Mouse (Mus musculus) forebrain, embryonic 10.5 days (tissue): ENCODE measurements around the gene Cdc42se1. TPM values are rescaled to one million over a fixed set of nuclear protein-coding genes. Genes with fewer than 3 reads are reported as not detected.

ENCODE experiments used
- DNase-seq: peaks from one replicate; pipeline ENCODE4 v3.0.0-alpha.2; 2017; ENCODE audit warnings: low spot score; ENCODE audit errors: extremely low spot score
- H3K27ac ChIP-seq: fragments of 300-500 bp; sonication (generic); 2 replicates; pipeline ENCODE4 v1.5.1; 2016; ENCODE audit warnings: mild to moderate bottlenecking
- H3K27me3 ChIP-seq: fragments of 300-500 bp; sonication (generic); 2 replicates; pipeline ENCODE4 v1.6.1; 2016; ENCODE audit warnings: mild to moderate bottlenecking; ENCODE audit not compliant: poor library complexity, severe bottlenecking
- H3K36me3 ChIP-seq: fragments of 300-500 bp; sonication (generic); replicated peaks from 2 replicates; pipeline ENCODE4 v1.6.1; 2016; ENCODE audit warnings: mild to moderate bottlenecking, moderate library complexity
- H3K4me1 ChIP-seq: fragments of 300-500 bp; sonication (generic); 2 replicates; pipeline ENCODE4 v1.6.1; 2016
- H3K4me3 ChIP-seq: fragments of 300-500 bp; sonication (generic); 2 replicates; pipeline ENCODE4 v1.5.1; 2016; ENCODE audit warnings: mild to moderate bottlenecking, moderate library complexity
- H3K9me3 ChIP-seq: fragments of 300-500 bp; sonication (generic); 2 replicates; pipeline ENCODE4 v1.6.1; 2016; ENCODE audit warnings: mild to moderate bottlenecking, moderate library complexity
- WGBS: fragments of 180-500 bp; shearing (Covaris S2); methylation state at CpG from one replicate; pipeline ENCODE4 v1.1.7; 2016; 5-methylcytosine and 5-hydroxymethylcytosine counted together
- polyA plus RNA-seq: library from polyadenylated mRNA; unstranded; fragments of >200 nt; fragmentation: Nextera tagmentation; extraction: Ambion mirVana; gene quantifications from 2 replicates; pipeline ENCODE4 v1.2.1, GENCODE M21; 2016

Cdc42se1 gene
- polyA plus RNA-seq, 1 experiment from 2014 or later: 104 TPM

DNA sequence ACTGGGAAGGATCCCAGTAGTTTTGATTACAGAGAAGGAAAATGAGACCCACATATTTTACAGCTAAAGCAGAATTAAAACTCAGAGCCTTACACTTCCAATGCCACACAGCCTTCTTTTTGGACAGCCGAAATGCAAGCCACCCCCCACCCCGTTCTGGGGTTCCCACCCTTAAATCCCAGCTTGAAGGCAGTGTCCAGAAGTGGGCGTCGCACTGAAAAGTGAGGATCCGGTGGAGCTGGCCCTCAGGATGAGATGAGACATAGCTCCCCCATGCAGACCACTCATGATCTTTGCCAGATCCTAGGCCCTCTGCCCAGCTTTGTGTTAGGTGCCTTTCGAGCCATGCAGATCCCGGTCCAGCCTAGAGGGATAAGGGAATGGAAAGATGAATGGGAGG, 13.0 kb downstream of the Cdc42se1 start, which contains the start of gene Gm128:
Gene Gm128 (minus strand): TSS at position 101 of the 400 bp plus-strand sequence.
- H3K4me1 ChIP-seq: peaks cover 7% of the 10 kb centered on the region
- 0 out of 2 replicates have a peak within 1 kb of the TSS, but pooled peaks have one; percentile 9 for H3K4me3 ChIP-seq
- peak within 1 kb of the TSS; percentile 56; the same call in 1 of the 2 replicates for H3K27ac ChIP-seq
- 79% methylated on average over 7 of the region's 7 CpGs for WGBS
- DNase-seq: no peak
- no peaks in the 10 kb centered on the region; the same call in 1 of the 2 replicates for H3K27me3 ChIP-seq
- H3K36me3 ChIP-seq: peaks cover 37% of the 10 kb centered on the region
- H3K9me3 ChIP-seq: 0 out of 2 replicates have a peak, but pooled peaks cover 3% of the 10 kb centered on the region

- DNase-seq: no peak
- H3K27me3 ChIP-seq: no peaks in the 10 kb centered on the region; the same call in 1 of the 2 replicates
- no peak overlapping the region for H3K4me3 ChIP-seq
- no peak overlapping the region for H3K27ac ChIP-seq
- peaks cover 23% of the 10 kb centered on the region for H3K36me3 ChIP-seq
- WGBS: 86% methylated on average over 2 of the region's 2 CpGs
- peaks cover 7% of the 10 kb centered on the region for H3K4me1 ChIP-seq
- H3K9me3 ChIP-seq: 0 out of 2 replicates have a peak, but pooled peaks cover under 1% of the 10 kb centered on the region
Measured at GRCm38 (mm10) chr3:95243086-95243485, 14.6 kb downstream of the Cdc42se1 start.

DNA sequence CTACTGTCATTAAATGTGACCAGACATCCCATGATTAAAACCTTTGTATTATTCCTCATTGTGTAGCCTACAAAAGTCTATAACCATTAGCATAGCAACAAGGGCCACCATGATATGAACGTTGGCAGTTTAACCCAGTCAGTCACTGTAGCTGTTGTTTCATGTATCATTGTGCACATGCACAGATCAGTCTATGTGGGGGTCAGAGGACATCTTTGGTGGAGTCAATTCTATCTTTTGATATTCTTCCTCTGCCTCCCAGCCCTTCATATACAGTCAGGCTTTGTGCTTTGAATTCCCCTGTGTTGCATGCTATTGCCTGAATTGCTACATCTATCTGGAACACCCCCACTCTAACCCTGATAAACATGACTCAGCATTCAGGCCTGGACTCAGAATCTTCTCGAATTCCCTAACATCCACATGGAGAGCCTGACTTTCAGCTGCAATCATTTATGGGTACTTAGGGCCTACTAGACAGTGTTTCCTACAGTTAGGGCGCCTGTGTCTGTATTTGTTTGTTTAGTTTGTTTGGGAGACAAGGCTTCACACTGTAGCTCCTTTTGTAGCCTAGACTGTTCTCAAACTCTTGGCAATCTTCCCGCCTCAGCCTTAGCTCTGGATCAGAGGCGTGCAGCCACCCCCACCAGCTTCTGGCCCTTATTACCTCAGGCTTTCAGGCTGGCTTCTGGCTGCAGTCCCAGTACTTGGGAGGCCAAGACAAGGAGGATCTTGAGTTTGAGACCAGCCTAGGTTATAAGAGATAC, 18.1 kb downstream of the Cdc42se1 start:
- Histone ChIP-seq H3K9me3 (no peaks in the 10 kb centered on the region), H3K4me3 (no peak overlapping the region), H3K27ac (no peak overlapping the region), H3K36me3 (peaks cover 10% of the 10 kb centered on the region), H3K4me1 (no peaks in the 10 kb centered on the region), H3K27me3 (no peaks in the 10 kb centered on the region; the same call in 1 of the 2 replicates)
- WGBS: 88% methylated on average over 5 of the region's 5 CpGs
- no peak for DNase-seq

GRCm38 (mm10) chr3:95247660-95248336, 19.3 kb downstream of the Cdc42se1 start:
- H3K9me3 ChIP-seq: no peaks in the 10 kb centered on the region
- peaks cover 14% of the 10 kb centered on the region for H3K36me3 ChIP-seq
- no peak for DNase-seq
- no peak overlapping the region for H3K27ac ChIP-seq
- 86% methylated on average over 1 of the region's 1 CpGs for WGBS
- no peaks in the 10 kb centered on the region for H3K4me1 ChIP-seq
- H3K27me3 ChIP-seq: no peaks in the 10 kb centered on the region
- H3K4me3 ChIP-seq: no peak overlapping the region

DNA sequence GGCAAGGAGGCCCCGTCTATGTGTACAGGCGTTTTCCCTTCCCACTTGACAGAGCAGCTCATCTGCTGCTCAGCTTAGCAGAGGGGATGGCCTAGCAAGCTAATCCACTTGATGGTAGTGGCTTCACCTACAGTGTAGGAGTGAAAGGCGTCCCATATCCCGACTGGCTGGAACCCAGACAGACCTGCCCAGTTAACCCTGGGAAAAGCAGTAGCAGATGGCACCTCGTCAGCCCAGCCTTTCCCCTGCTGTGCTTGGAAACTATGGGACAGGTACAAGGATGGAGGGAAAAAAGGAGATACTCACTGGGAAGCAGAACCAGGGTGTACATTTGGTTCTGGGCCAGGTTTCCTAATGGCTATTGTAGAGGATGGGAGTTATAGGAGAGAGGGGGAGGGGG, 21.8 kb downstream of the Cdc42se1 start:
- Histone ChIP-seq H3K9me3 (no peaks in the 10 kb centered on the region), H3K4me3 (no peak overlapping the region), H3K27ac (no peak overlapping the region), H3K27me3 (no peaks in the 10 kb centered on the region), H3K36me3 (peaks cover 33% of the 10 kb centered on the region), H3K4me1 (no peaks in the 10 kb centered on the region)
- 84% methylated on average over 5 of the region's 5 CpGs for WGBS
- DNase-seq: no peak

GRCm38 (mm10) chr3:95250783-95251424, 22.4 kb downstream of the Cdc42se1 start, which contains the start of gene Bnipl:
Gene Bnipl (minus strand): TSS chr3:95251193.
- Histone ChIP-seq H3K9me3 (no peaks in the 10 kb centered on the region), H3K27ac (no peak within 1 kb of the TSS), H3K27me3 (no peaks in the 10 kb centered on the region), H3K4me3 (no peak within 1 kb of the TSS), H3K4me1 (no peaks in the 10 kb centered on the region), H3K36me3 (peaks cover 35% of the 10 kb centered on the region)
- DNase-seq: no peak
- whole genome bisulfite sequencing: 65% methylated on average over 7 of the region's 7 CpGs

DNA sequence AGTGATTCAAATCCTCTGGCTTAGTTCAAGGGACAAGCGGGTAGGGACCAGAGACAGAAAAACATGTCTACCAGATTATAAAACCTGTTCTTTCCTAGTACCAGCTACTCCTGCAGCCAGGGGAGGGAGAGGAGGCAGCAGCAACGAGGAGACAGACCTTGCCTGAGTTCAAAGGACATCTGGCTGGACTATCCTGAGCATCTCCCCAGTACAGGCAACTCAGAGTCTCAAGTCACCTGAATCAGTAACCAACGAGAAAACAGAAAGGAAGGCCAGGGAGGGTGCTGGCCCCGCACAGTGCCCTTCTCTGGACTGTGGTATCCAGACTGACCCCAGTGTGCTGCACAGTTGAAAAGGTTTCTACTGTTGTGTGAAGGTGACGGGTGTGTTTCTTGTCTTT, 28.4 kb downstream of the Cdc42se1 start:
- no peaks in the 10 kb centered on the region for H3K9me3 ChIP-seq
- H3K36me3 ChIP-seq: peaks cover 93% of the 10 kb centered on the region
- H3K27me3 ChIP-seq: no peaks in the 10 kb centered on the region
- no peak overlapping the region for H3K27ac ChIP-seq
- H3K4me3 ChIP-seq: no peak overlapping the region
- WGBS: 94% methylated on average over 5 of the region's 5 CpGs
- H3K4me1 ChIP-seq: no peaks in the 10 kb centered on the region
- no peak for DNase-seq

DNA sequence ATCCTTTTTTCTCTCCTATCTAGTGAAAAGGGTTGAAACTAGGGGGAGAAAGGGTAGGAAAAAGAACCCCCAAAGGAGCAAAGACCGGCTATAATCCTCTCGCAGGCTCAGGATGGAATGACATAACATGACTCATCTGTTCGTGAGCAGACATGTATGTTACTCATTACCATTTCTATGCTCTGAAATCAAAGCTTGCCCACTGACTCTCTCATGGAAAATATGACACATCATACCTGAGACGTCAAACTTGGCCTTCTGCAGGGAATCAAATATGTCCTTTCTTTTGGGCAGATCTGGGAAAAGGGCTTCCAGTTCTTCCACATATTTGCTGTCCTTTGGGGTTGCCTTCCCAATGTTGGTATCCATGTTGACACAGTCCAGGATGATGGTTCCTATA, 33.4 kb downstream of the Cdc42se1 start:
- Histone ChIP-seq H3K4me3 (no peak overlapping the region), H3K9me3 (no peaks in the 10 kb centered on the region), H3K36me3 (peaks cover 91% of the 10 kb centered on the region), H3K4me1 (0 out of 2 replicates have a peak, but pooled peaks cover 5% of the 10 kb centered on the region), H3K27me3 (no peaks in the 10 kb centered on the region), H3K27ac (no peak overlapping the region)
- WGBS: 92% methylated on average over 4 of the region's 4 CpGs
- DNase-seq: no peak

GRCm38 (mm10) chr3:95263089-95263739, 34.7 kb downstream of the Cdc42se1 start:
- WGBS: 55% methylated on average over 11 of the region's 11 CpGs
- H3K4me1 ChIP-seq: 0 out of 2 replicates have a peak, but pooled peaks cover 5% of the 10 kb centered on the region

DNA sequence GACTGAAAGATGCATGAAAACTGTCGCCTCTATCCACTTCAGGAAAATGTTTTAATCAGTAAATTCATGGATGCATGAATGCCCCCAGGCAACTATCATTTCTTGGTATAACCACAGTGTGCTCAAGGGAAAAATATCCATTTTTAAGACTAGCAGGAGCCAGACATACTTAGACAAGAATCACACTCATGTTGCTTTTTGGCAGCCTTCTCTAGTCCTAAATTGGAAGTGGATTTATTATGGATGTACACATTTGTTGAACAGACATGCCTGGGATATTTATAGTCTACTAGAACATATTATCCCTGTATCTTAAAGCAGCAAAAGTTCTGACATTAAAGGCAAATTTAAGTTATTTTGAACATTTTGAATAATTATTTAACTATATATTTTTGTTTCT, 36.2 kb downstream of the Cdc42se1 start:
- Histone ChIP-seq H3K4me3 (no peak overlapping the region), H3K27me3 (no peaks in the 10 kb centered on the region), H3K36me3 (peaks cover 87% of the 10 kb centered on the region), H3K27ac (no peak overlapping the region), H3K9me3 (no peaks in the 10 kb centered on the region), H3K4me1 (0 out of 2 replicates have a peak, but pooled peaks cover 5% of the 10 kb centered on the region)
- DNase-seq: no peak
- WGBS: 78% methylated on average over 1 of the region's 1 CpGs

More at GRCm38 (mm10) chr3:95263089-95263739, 34.7 kb downstream of the Cdc42se1 start:
- Histone ChIP-seq H3K27ac (no peak overlapping the region; the same call in 1 of the 2 replicates), H3K27me3 (no peaks in the 10 kb centered on the region), H3K4me3 (no peak overlapping the region), H3K36me3 (peaks cover 91% of the 10 kb centered on the region), H3K9me3 (no peaks in the 10 kb centered on the region)
- peak; percentile 58 for DNase-seq

DNA sequence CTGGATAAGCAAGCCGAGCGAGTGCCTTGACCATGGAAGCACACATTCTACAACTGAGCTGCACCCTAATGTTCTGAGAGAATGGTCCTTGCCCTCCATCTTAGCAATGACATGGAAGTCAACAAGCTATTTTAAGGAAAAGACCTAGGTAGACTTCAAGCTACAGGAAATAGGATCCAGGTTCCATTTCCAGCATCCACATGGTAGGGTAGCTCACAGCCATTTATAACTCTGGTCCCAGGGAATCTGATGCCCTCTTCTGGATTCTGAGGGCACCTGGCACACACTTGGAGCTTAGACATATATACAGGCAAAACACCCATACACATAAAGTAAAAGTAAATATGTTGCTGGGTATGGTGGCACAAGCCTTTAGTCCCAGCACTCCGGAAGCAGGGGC, 37.5 kb downstream of the Cdc42se1 start:
- H3K4me3 ChIP-seq: no peak overlapping the region
- H3K36me3 ChIP-seq: peaks cover 74% of the 10 kb centered on the region
- DNase-seq: no peak
- H3K4me1 ChIP-seq: 0 out of 2 replicates have a peak, but pooled peaks cover 5% of the 10 kb centered on the region
- H3K27ac ChIP-seq: no peak overlapping the region
- H3K9me3 ChIP-seq: no peaks in the 10 kb centered on the region
- no peaks in the 10 kb centered on the region for H3K27me3 ChIP-seq
- WGBS: 96% methylated on average over 3 of the region's 3 CpGs

DNA sequence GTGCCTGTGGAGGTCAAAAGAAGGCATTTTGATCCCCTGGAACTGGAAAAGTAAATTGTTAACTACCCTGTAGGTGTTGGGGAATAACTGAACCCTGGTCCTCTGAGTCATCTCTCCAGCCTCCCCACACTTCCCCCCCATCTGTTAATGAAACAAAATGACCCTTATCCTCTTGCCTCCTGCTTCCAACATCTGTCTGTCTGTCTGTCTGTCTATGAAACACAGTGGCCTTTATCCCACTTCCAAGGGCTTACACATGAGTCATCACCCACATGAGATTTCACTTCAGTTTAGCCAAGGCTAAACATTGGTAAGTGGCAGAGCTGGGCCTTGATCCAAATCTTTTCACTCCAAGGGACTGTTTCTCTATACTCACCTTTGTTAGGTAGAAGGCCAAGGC, 39.3 kb downstream of the Cdc42se1 start:
- Histone ChIP-seq H3K27ac (no peak overlapping the region), H3K4me1 (0 out of 2 replicates have a peak, but pooled peaks cover 5% of the 10 kb centered on the region), H3K9me3 (no peaks in the 10 kb centered on the region), H3K27me3 (no peaks in the 10 kb centered on the region), H3K4me3 (no peak overlapping the region), H3K36me3 (peaks cover 60% of the 10 kb centered on the region)
- no peak for DNase-seq
